Mouse (Mus musculus): ENCODE measurements around the gene Tmem33.

GRCm38 (mm10) chr5:67303816-67304215 lies 43.5 kb downstream of the Tmem33 start:
- TF ChIP-seq CTCF (IDR thresholded peaks at IDR 0.05; ENCODE audit: low read depth, low read length) = no peak
- TF ChIP-seq POLR2A (IDR thresholded peaks at IDR 0.05; ENCODE audit: borderline replicate concordance, low read depth, low read length) = no peak

All from bone marrow macrophage, adult 2 months (primary cell).